Mouse (Mus musculus) c-Kit-positive CD71-positive TER-119-positive erythroid progenitor cells, embryonic 14.5 days (primary cell): Measurements from ENCODE around the gene Cchcr1.
A peak's percentile ranks its signal among the peaks of the same experiment; 100 is the strongest.
"Not testable (repeated sequence)": the region's sequence is repeated elsewhere in the genome, so short reads cannot be mapped to it uniquely, and the experiment has no call there.

ENCODE experiments used
- DNase-seq: peaks from one replicate; pipeline ENCODE4 v3.0.0-alpha.2; 2013; ENCODE audit warnings: low spot score

Gene Cchcr1

DNA sequence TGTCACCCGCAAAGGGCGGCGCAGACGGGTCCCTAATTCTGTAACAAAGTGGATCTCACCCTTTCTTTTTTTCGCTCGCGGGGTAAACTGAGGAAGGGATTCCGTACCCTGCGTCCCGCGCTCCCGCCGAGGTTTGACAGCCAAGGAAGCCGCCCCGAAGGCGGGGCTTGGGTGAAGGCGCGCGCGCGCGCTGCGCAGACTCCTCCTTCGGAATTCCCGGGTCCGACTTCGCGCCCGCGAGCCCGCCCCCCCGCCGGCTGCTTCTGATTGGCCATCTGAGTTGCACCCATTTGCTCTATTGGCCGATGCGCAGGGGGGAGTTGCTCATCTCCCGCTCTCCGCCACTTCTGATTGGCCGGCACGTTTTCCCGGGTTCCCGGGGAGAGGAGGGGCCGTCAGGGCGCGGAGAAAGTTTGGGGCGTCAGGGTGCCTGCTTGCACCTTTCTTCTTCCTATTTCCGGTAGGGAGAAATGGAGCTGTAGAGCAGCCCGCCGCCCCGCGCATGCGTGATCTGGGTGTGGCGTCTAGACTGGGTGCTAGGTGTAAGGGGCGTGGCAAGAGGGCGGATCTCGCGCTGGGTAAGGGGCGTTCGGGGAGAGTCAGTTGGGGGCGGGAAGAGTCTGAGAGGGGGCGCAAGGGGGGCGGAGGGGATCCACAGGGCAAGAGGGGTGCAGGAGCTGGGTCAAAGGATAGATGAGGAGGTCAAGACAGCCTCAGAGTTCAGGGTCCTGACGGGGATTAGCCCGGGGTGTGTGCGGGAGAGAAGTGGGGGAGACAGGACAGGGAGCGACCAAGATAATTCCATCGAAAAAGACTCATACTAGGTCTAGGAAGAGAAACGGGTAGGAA, at the start of gene Cchcr1, which contains the start of gene Tcf19:
Cchcr1 (plus strand) TSS at position 449 of the 849 bp plus-strand sequence.
Tcf19 (minus strand) TSS at position 173 of the 849 bp plus-strand sequence.
- DNase-seq: peak; percentile 98

DNA sequence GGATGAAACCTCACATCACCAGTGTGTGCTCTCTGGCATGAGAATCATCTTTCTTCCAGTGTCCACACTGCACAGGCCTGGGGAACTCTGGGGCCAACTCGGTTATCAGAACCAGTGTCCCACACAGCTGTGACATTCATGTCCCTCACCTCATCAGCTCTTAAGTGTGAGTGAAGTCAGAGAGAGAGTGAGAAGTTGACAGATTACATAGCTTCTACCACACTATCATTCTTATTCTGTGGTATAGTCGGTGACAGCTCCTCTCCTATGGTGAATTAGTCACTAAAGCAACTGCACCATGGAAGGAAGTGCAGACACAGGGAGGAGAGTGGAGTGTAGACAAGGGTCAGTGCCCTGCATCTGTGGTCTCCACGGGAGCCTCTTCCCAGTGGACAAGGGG, 48.0 kb upstream of the Cchcr1 start:
- not testable (repeated sequence) for DNase-seq

DNA sequence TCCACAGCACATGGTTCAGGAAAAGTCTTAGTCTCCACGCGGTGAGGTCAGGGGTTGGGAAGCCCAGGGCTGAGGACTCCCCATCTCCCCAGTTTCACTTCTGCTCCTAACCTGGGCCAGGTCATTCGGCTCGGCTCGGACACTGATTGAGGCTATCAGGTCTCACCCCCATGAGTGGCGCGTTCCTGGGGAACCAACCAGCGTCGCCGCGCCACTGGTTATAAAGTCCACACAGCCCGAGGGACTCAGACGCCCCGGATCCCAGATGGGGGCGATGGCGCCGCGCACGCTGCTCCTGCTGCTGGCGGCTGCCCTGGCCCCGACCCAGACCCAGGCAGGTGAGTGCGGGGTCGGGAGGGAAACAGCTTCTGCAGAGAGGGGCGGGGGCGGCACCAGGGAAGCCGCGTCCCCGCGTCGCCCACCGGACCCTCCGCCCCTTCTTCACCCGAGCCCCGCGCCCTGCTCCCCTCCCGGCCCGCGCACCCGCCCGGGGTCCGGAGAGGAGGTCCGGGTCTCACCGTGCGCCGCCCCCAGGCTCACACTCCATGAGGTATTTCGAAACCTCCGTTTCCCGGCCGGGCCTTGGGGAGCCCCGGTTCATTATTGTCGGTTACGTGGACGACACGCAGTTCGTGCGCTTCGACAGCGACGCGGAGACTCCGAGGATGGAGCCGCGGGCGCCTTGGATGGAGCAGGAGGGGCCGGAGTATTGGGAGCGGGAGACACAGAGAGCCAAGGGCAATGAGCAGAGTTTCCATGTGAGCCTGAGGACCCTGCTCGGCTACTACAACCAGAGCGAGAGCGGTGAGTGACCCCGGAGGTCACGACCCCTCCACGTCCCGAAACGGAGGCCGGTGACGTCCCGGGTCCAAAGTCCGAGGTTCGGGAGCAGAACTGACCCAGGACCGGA, 46.8 kb upstream of the Cchcr1 start, which contains the start of gene H2-Q10:
H2-Q10 (plus strand) TSS at position 248 of the 910 bp plus-strand sequence.
- no peak for DNase-seq

DNA sequence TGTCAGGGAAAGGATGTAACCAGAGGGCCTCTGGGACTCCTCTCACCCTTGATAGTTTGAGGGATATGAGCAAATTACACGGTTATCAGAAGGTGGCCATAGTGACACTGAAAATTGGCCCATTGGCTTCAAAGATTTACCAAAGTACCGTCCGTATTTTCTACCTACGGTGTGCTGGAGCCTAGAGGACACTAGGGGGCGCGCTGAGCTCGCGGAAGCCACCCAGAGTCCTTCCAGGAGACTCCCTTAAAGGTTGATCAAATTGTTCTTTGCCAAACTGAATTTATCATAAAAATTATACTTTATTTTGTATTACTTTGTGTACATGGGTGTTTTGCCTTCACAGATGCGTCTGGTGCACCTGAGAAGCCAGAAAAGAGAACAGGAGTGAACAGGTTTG, 32.8 kb upstream of the Cchcr1 start:
- peak; percentile 40 for DNase-seq

DNA sequence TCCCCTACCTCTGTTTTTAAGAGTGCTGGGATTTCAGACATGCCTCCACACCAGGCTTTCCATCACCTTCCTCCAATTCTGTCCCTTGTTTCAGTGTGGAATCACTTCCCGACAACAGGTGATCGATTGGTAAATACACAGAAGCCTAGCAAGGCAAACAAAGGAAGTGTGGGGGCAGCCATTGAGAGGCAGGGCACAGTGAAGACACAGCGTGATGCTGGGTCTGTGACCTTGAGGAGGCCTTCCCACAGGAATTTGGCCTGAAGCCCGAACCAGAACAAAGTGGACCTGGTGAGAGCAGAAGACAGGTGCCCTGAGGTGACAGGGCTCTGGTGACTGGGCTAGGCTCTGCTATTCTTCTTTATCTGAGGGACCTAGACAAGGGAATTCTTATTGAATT, 31.2 kb upstream of the Cchcr1 start:
- no peak for DNase-seq

DNA sequence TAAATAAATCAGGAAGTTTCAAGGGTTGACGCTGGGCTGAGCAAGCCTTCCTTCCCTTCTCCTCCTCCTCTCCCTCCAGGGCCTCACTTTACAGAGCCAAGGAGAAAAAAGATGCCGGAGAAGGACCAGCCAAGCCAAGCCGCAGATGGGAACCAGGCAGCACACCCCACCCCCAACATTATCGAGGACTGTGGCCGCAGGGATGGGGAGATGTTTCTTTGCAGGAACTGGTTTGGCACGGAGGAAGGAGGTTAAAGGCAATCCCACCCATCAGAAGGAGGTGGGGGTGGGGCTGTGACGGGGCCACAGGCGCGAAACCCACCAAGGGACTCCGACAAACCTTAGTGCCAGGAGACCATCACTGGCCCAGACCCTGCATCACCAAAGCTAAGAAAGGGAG, 30.2 kb upstream of the Cchcr1 start:
- no peak for DNase-seq

DNA sequence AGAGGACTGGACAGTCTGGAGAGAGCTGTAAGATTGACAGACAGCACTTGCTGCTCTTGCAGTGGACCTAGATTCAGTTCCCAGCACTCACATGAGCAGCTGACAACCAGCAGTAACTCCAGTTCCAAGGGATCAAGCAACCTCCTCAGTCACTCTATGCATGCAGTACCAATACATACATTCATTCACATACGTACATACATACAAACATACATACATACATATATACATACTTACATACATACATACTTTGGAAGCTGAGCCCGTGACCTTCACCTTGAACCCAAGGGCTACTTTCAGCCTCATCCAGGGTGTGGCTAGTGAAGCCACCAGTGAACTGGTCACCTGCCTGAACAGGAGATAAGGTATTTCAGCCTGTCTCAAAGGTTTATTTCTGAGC, 28.9 kb upstream of the Cchcr1 start:
- no peak for DNase-seq

DNA sequence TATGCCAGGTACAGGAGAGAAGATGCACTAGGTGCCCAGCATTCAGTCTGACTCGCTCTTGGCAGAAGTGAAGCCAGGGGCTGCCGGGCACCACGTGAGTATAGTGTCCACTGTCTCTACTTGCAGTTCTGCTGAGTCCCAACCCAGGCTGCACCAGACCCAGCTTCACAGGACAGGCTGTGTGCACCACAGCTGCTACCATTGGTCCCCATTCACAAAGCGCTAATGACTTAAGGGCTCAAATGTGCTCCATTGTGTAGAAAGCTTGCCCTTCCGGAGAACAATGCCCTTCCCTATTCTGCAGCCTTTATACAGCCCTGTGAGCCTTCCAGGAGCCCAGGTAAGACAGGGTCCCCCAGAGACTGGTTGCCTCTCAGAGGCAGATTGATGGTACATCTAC, 26.6 kb upstream of the Cchcr1 start:
- no peak for DNase-seq

DNA sequence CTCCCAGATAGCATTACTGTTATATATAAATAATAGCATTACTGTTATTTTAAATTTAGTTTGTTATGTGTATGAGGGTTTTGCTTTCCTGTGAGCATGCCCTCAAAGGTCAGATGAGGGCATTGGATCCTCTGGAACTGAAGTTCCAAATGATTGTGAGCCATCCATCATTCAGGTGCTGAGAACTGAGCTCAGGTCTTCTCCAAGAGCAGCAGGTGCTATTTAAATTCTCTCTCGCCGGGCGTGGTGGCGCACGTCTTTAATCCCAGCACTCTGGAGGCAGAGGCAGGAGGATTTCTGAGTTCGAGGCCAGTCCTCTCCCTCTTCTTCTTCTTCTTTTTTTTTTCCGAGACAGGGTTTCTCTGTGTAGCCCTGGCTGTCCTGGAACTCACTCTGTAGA, 19.8 kb upstream of the Cchcr1 start:
- no peak for DNase-seq

DNA sequence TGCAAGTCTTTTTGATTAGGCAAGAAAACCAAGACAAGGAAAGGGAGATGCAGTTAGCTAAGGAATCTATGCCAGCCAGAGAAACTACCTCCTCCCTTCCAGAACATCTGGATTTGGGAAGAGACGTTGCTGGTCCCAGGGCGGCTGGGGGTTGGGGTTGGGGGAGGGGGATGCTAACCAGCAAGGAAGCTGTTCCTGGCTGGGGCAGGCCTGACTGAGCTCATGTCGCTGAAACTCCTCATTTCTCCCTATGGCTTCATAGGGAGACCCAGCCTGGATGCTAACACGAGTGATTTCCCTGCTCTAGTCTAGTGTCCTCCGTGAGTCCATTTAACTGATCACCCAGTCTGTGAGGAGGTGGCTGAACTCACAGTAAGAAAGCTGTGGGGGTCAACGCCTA, 14.7 kb upstream of the Cchcr1 start:
- DNase-seq: no peak

DNA sequence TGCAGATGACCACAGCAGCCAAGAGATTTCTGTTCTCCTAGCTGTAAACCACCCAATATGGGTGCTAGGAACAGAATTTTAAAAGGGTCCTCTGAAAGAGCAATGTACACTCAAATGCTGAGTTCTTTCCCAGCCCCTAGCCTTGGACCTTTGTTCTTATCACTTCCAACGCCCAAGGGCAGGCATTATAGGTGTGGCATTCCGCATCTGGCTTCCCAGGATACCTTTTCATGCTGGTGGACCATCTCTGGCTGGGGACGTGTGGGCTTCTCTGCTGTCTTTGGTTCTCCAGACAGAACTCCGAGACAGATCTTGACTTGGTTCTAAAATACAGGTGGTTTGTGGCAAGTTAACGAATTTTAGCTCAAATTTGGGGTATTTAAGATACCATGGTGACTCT, 14.1 kb upstream of the Cchcr1 start:
- no peak for DNase-seq

DNA sequence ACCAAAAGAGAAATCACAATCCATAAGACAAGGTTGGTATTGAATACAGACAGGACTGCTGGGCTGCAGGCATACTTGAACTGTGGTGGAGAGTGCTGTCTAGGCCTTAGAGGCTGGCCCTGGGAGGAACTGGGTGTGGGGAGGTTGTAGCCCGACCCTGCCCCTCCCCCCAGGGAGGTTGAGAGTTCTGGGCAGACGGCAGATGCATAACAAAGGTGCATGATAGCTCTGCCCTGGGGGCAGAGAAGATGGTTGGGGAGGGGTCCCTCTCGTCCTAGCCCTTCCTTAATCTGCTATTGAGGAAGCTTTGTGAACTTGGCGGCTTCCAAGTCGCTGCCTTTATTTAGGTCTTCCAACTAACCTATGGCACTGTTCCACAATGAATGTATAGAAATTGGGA, 13.1 kb upstream of the Cchcr1 start:
- DNase-seq: no peak

DNA sequence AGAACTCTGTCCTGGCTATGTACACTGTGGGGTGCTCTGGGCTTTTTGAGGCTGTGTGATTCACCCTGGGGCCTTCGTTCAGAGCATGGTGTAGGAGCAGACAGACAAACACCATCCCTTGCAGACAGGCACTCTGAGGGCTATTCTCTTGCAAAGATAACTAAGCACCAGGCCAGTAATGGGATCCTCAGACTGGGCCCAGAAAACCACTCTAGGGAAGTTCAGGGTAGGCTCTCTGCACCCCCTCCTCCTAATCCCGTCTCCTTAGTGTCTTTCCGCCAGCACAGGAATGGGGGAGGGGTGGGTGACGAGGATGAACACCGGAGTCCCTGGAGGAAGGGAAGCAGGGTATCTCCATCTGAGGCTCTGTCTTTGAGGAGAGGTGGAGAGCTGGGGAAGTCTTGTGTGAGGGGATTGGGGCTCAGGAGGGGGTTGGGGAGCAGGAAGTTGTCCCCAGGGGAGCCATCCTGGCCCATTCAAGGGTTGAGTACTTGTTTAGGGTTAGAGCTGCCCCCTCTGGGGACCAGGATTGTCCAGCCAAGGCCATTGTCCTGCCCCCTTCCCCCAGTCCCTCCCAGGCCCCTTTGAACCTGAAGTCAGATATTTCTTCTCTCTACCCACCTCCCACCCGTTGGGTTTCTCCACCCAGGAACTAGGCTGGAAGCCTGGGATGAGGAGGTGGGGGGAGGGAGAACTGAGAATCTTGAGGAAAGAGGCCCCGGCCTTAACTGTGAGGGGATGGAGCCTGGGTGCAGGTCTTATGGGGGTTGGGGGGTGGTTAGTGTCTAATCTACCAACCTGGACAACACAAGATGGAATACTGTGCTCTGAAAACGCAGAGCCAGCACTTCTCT, 12.0 kb upstream of the Cchcr1 start:
- DNase-seq: no peak

DNA sequence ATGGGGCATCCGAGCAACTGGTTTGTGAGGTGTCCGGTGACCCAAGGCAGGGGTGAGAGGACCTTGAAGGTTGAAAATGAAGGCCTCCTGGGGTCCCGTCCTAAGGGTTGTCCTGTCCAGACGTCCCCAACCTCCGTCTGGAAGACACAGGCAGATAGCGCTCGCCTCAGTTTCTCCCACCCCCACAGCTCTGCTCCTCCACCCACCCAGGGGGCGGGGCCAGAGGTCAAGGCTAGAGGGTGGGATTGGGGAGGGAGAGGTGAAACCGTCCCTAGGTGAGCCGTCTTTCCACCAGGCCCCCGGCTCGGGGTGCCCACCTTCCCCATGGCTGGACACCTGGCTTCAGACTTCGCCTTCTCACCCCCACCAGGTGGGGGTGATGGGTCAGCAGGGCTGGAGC, 11.1 kb upstream of the Cchcr1 start, which contains the start of gene Pou5f1:
Pou5f1 (plus strand) TSS at position 243 of the 400 bp plus-strand sequence.
- no peak for DNase-seq

DNA sequence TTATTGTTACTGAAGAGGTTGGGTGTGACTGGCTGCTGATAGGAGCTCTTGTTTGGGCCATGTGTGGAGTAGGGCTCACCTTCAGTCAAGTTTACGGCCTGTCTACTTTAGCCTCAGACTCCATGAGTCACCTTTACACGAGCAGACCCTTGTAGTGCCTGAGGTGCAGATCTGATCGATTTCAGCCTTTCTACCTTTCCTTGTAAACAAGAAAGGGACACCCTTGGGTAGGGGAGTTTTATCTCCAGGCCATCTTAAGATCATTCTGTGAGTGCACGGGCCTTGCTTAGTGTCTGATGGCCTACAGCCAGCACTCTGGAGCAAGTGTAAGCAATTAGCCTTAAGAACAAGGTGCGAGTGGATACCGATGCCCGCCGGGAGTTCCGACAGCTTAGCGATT, 10.0 kb upstream of the Cchcr1 start:
- no peak for DNase-seq

DNA sequence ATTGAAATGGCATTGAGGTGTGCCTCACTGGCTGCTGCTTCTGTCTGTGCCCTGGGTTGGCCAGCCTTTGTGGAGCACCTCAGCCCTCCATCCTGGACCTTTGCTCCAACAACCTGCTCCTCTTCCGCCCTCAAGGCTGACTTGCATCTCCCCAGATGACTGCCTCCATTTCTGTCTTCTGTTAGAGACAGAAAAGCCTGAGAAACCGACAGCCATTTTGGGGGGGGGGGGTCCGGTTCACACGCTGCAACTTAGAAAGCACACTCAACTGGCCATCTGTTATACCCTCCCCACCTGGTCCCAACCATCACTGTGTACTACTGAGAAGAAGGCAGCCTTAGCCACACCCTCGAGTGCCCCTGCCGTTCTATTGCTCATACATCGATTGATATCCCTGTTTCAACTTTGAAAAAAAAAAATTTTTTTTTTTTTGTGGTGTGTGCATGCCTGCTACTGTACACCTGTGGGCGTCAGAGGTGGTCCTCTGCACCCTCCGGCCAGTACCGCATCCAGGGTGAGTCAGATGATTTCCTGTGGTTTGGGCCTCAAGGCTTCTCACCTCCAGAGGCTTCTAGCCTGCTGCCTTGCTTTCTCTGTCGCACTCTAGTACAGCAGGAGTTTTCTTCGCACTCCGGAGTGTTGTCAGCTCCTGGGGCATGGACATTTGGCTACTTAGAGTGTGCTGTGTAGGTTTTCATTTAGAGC, 9.2 kb upstream of the Cchcr1 start:
- DNase-seq: no peak

DNA sequence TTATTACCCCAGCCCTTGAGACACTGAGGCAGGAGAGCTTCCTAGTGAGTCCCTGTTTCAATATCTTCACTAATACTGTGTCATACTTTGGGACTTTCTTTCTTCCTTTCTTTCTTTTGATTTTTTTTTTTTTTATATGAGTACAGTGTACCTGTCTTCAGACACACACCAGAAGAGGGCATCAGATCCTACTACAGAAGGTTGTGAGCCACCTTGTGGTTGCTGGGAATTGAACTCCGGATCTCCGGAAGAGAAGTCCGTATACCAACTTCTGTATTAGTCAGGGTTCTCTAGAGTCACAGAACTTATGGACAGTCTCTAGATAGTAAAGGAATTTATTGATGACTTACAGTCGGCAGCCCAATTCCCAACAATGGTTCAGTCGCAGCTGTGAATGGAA, 8.6 kb upstream of the Cchcr1 start:
- DNase-seq: not testable (repeated sequence)

DNA sequence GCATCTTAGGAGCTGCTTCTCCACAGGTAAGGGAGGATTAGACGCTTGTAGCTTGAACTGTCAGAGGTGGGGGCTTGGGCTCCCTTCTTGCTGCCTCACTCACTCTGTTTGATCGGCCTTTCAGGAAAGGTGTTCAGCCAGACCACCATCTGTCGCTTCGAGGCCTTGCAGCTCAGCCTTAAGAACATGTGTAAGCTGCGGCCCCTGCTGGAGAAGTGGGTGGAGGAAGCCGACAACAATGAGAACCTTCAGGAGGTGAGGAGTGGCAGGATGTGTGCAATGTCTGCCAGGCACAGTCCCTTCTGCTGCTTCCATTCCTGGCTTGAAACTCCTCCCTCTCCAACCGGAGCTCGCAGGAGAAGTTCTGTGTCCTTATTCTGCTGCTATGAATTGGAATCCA, 7.6 kb upstream of the Cchcr1 start:
- no peak for DNase-seq

DNA sequence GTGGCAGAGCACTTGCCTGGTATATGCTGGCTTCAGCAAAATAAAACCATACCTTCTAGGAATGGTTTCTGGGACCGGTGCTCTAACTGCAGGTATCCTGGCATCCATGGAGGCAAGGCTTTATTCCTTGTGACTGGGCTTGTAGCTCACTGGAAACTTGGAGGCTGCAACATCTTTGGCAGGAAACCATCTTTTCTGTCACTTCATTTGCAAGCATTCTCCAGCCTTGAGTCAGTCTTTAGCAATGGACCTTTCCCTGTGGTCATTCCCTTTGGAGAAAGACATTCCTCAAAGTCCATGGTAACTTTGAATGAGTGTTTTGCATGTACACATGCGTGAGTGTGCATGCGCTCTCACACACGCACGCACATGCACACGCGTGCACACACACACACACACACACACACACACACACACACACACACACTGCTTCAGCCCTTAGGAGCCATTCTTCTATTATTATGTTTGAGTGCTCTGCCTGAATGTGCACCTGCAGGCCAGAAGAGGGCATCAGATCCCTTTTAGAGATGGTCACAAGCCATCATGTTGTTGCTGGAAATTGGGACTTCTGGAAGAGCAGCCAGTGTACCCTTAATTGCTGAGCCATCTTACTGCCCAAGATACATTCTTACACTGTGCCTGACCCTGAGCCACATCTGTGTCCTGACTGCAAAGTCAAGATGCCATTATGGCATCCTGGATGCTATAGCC, 3.8 kb upstream of the Cchcr1 start:
- DNase-seq: no peak

DNA sequence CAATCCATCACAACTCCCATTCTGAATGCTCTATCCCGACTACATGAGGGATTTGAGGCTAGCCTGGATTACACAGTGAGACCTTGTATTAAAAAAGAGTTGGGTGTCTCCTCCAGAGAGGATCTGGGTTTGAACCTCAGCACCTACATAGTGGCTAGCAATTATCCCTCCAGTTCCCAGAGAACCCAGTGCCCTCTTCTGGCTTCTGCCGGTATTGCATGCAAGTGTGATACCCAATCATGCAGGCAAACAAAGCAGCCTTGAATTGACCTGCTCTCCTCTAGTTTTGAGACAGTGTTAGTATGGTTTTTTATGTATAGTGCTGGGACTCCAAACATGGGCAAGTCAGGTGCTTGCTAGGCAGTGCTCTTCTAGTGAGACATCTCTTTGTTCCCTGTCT, 3.0 kb upstream of the Cchcr1 start:
- DNase-seq: peak; percentile 79

DNA sequence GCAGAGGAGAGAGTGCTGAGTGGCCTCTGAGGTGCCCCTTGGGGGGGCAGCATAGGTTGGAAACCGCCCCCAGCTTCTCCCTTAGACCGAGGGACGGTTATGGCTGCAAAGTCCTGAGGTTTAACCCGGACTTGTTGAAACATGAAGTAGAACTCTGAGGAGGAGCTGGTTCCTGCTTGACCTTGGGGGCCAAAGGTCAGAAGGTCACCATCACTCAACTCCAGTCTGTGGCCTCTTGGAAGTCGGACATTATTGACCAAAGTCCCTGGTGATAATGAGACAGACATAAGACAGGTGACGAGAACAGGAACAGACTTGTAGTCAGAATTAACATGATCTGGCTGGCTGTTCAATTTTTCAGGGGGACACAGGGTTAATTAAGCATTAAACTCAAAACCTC, 2.1 kb upstream of the Cchcr1 start:
- DNase-seq: no peak
